Mouse (Mus musculus): ENCODE results near the gene 9130230L23Rik.

9130230L23Rik gene

GRCm38 (mm10) chr5:66004134-66004925 lies at the start of gene 9130230L23Rik:
9130230L23Rik (minus strand) TSS chr5:66004285.
- DNase-seq (ENCODE audit: low spot score): no peak

GRCm38 (mm10) chr5:66052777-66053548 lies 48.9 kb upstream of the 9130230L23Rik start:
- no peak for DNase-seq (ENCODE audit: low spot score)

GRCm38 (mm10) chr5:66050841-66051240 lies 46.8 kb upstream of the 9130230L23Rik start:
- DNase-seq (ENCODE audit: low spot score): no peak

- DNase-seq (ENCODE audit: low spot score): no peak
Observed at GRCm38 (mm10) chr5:66046356-66046755, 42.3 kb upstream of the 9130230L23Rik start.

GRCm38 (mm10) chr5:66043897-66044296 lies 39.8 kb upstream of the 9130230L23Rik start:
- no peak for DNase-seq (ENCODE audit: low spot score)

GRCm38 (mm10) chr5:66042651-66043340 lies 38.7 kb upstream of the 9130230L23Rik start:
- DNase-seq (ENCODE audit: low spot score): no peak

GRCm38 (mm10) chr5:66040744-66041279 lies 36.7 kb upstream of the 9130230L23Rik start:
- DNase-seq (ENCODE audit: low spot score): no peak

- no peak for DNase-seq (ENCODE audit: low spot score)
Observed at GRCm38 (mm10) chr5:66039813-66040212, 35.7 kb upstream of the 9130230L23Rik start.

- DNase-seq (ENCODE audit: low spot score): no peak
Observed at GRCm38 (mm10) chr5:66037066-66037465, 33.0 kb upstream of the 9130230L23Rik start.

GRCm38 (mm10) chr5:66036440-66037054 lies 32.5 kb upstream of the 9130230L23Rik start:
- DNase-seq (ENCODE audit: low spot score): no peak

GRCm38 (mm10) chr5:66034375-66035195 lies 30.5 kb upstream of the 9130230L23Rik start:
- no peak for DNase-seq (ENCODE audit: low spot score)

- DNase-seq (ENCODE audit: low spot score): no peak
Observed at GRCm38 (mm10) chr5:66032826-66033225, 28.7 kb upstream of the 9130230L23Rik start.

- DNase-seq (ENCODE audit: low spot score): no peak
Observed at GRCm38 (mm10) chr5:66031699-66032098, 27.6 kb upstream of the 9130230L23Rik start.

GRCm38 (mm10) chr5:66028232-66028631 lies 24.1 kb upstream of the 9130230L23Rik start:
- no peak for DNase-seq (ENCODE audit: low spot score)

- DNase-seq (ENCODE audit: low spot score): no peak
Observed at GRCm38 (mm10) chr5:66027206-66027605, 23.1 kb upstream of the 9130230L23Rik start.

GRCm38 (mm10) chr5:66026796-66027195 lies 22.7 kb upstream of the 9130230L23Rik start:
- DNase-seq (ENCODE audit: low spot score): no peak

GRCm38 (mm10) chr5:66015449-66015961 lies 11.4 kb upstream of the 9130230L23Rik start:
- DNase-seq (ENCODE audit: low spot score): no peak

- DNase-seq (ENCODE audit: low spot score): no peak
Observed at GRCm38 (mm10) chr5:66014437-66014836, 10.4 kb upstream of the 9130230L23Rik start.

GRCm38 (mm10) chr5:66013999-66014398 lies 9.9 kb upstream of the 9130230L23Rik start:
- DNase-seq (ENCODE audit: low spot score): no peak

- no peak for DNase-seq (ENCODE audit: low spot score)
Observed at GRCm38 (mm10) chr5:66008245-66008967, 4.3 kb upstream of the 9130230L23Rik start.

Measured in ovary, adult 18-20 months (tissue).